Mouse (Mus musculus): ENCODE results near the gene Rassf8. TPM values are rescaled to one million over a fixed set of nuclear protein-coding genes. Genes with fewer than 3 reads are reported as not detected.

The Rassf8 gene
- polyA plus RNA-seq, 1 experiment from 2014 or later = 10.6 TPM

GRCm38 (mm10) chr6:145823588-145824234 lies 77.2 kb downstream of the Rassf8 start:
- Histone ChIP-seq H3K36me3 (peaks cover 29% of the 10 kb centered on the region), H3K27me3 (replicated peaks) (no peaks in the 10 kb centered on the region), H3K4me3 (no peak overlapping the region), H3K4me2 (no peak overlapping the region), H3K4me1 (replicated peaks) (peaks cover 25% of the 10 kb centered on the region), H3K9ac (no peak overlapping the region), H3K27ac (ENCODE audit: poor library complexity, severe bottlenecking) (0 out of 2 replicates have a peak overlapping the region, but pooled peaks have one; percentile 14), H3K9me3 (replicated peaks) (peaks cover 3% of the 10 kb centered on the region)
- WGBS = 40% methylated on average over 5 of the region's 5 CpGs
- ATAC-seq (ENCODE audit: insufficient number of reproducible peaks, low FRiP score) = no peak

- peaks cover 14% of the 10 kb centered on the region for H3K36me3 ChIP-seq
- 89% methylated on average over 4 of the region's 4 CpGs for WGBS
- H3K4me2 ChIP-seq = no peak overlapping the region
- no peak overlapping the region for H3K9ac ChIP-seq
- ATAC-seq (ENCODE audit: insufficient number of reproducible peaks, low FRiP score) = no peak
- H3K27me3 ChIP-seq (replicated peaks) = no peaks in the 10 kb centered on the region
- no peak overlapping the region for H3K4me3 ChIP-seq
- peaks cover 3% of the 10 kb centered on the region for H3K9me3 ChIP-seq (replicated peaks)
- peaks cover 30% of the 10 kb centered on the region for H3K4me1 ChIP-seq (replicated peaks)
- no peak overlapping the region for H3K27ac ChIP-seq (ENCODE audit: poor library complexity, severe bottlenecking)
Measured at GRCm38 (mm10) chr6:145826305-145826704, 79.8 kb downstream of the Rassf8 start.

- Histone ChIP-seq H3K9ac (no peak overlapping the region), H3K4me3 (no peak overlapping the region), H3K27ac (ENCODE audit: poor library complexity, severe bottlenecking) (no peak overlapping the region), H3K9me3 (replicated peaks) (peaks cover 3% of the 10 kb centered on the region), H3K36me3 (peaks cover 10% of the 10 kb centered on the region), H3K4me1 (replicated peaks) (peaks cover 16% of the 10 kb centered on the region), H3K4me2 (no peak overlapping the region), H3K27me3 (replicated peaks) (no peaks in the 10 kb centered on the region)
- WGBS = 76% methylated on average over 16 of the region's 16 CpGs
- ATAC-seq (ENCODE audit: insufficient number of reproducible peaks, low FRiP score) = no peak
Measured at GRCm38 (mm10) chr6:145829062-145829835, 82.7 kb downstream of the Rassf8 start.

- no peaks in the 10 kb centered on the region for H3K27me3 ChIP-seq (replicated peaks)
- no peak for ATAC-seq (ENCODE audit: insufficient number of reproducible peaks, low FRiP score)
- H3K27ac ChIP-seq (ENCODE audit: poor library complexity, severe bottlenecking) = no peak overlapping the region
- H3K9ac ChIP-seq = no peak overlapping the region
- H3K4me2 ChIP-seq = peak overlapping the region; percentile 53; the same call in 1 of the 2 replicates
- H3K9me3 ChIP-seq (replicated peaks) = peaks cover 2% of the 10 kb centered on the region
- peaks cover 6% of the 10 kb centered on the region for H3K36me3 ChIP-seq
- H3K4me1 ChIP-seq (replicated peaks) = peaks cover 20% of the 10 kb centered on the region
- 17% methylated on average over 8 of the region's 8 CpGs for WGBS
- no peak overlapping the region for H3K4me3 ChIP-seq
Measured at GRCm38 (mm10) chr6:145830117-145830516, 83.6 kb downstream of the Rassf8 start.

- H3K27me3 ChIP-seq (replicated peaks) = no peaks in the 10 kb centered on the region
- H3K4me3 ChIP-seq = no peak overlapping the region
- peak overlapping the region; percentile 53 for H3K4me2 ChIP-seq
- peaks cover under 1% of the 10 kb centered on the region for H3K36me3 ChIP-seq
- H3K9me3 ChIP-seq (replicated peaks) = no peaks in the 10 kb centered on the region
- no peak for ATAC-seq (ENCODE audit: insufficient number of reproducible peaks, low FRiP score)
- H3K9ac ChIP-seq = no peak overlapping the region
- no peak overlapping the region for H3K27ac ChIP-seq (ENCODE audit: poor library complexity, severe bottlenecking)
- peaks cover 23% of the 10 kb centered on the region for H3K4me1 ChIP-seq (replicated peaks)
- 27% methylated on average over 9 of the region's 9 CpGs for WGBS
Measured at GRCm38 (mm10) chr6:145830617-145831016, 84.1 kb downstream of the Rassf8 start.

- Histone ChIP-seq H3K27me3 (replicated peaks) (no peaks in the 10 kb centered on the region), H3K9ac (peak overlapping the region; percentile 3; the same call in 1 of the 2 replicates), H3K4me1 (replicated peaks) (peaks cover 27% of the 10 kb centered on the region), H3K4me3 (no peak overlapping the region), H3K27ac (ENCODE audit: poor library complexity, severe bottlenecking) (0 out of 2 replicates have a peak overlapping the region, but pooled peaks have one; percentile 22), H3K36me3 (no peaks in the 10 kb centered on the region), H3K4me2 (no peak overlapping the region), H3K9me3 (replicated peaks) (no peaks in the 10 kb centered on the region)
- no peak for ATAC-seq (ENCODE audit: insufficient number of reproducible peaks, low FRiP score)
- 57% methylated on average over 8 of the region's 8 CpGs for WGBS
Measured at GRCm38 (mm10) chr6:145832927-145833326, 86.4 kb downstream of the Rassf8 start.

- H3K9ac ChIP-seq = no peak overlapping the region
- WGBS = 33% methylated on average over 6 of the region's 6 CpGs
- H3K27me3 ChIP-seq (replicated peaks) = no peaks in the 10 kb centered on the region
- H3K36me3 ChIP-seq = no peaks in the 10 kb centered on the region
- no peak for ATAC-seq (ENCODE audit: insufficient number of reproducible peaks, low FRiP score)
- peaks cover 24% of the 10 kb centered on the region for H3K4me1 ChIP-seq (replicated peaks)
- H3K4me3 ChIP-seq = no peak overlapping the region
- H3K9me3 ChIP-seq (replicated peaks) = 0 out of 2 replicates have a peak, but pooled peaks cover 3% of the 10 kb centered on the region
- no peak overlapping the region for H3K4me2 ChIP-seq
- H3K27ac ChIP-seq (ENCODE audit: poor library complexity, severe bottlenecking) = no peak overlapping the region
Measured at GRCm38 (mm10) chr6:145835359-145835758, 88.8 kb downstream of the Rassf8 start.

- Histone ChIP-seq H3K4me2 (no peak overlapping the region), H3K4me3 (no peak overlapping the region), H3K4me1 (replicated peaks) (peaks cover 11% of the 10 kb centered on the region), H3K9ac (no peak overlapping the region), H3K9me3 (replicated peaks) (no peaks in the 10 kb centered on the region; the same call in 1 of the 2 replicates), H3K27ac (ENCODE audit: poor library complexity, severe bottlenecking) (no peak overlapping the region), H3K36me3 (no peaks in the 10 kb centered on the region), H3K27me3 (replicated peaks) (no peaks in the 10 kb centered on the region)
- whole genome bisulfite sequencing = 51% methylated on average over 5 of the region's 5 CpGs
- ATAC-seq (ENCODE audit: insufficient number of reproducible peaks, low FRiP score) = no peak
Measured at GRCm38 (mm10) chr6:145845611-145846010, 99.1 kb downstream of the Rassf8 start.

GRCm38 (mm10) chr6:145846076-145846475 lies 99.5 kb downstream of the Rassf8 start:
- H3K4me3 ChIP-seq = no peak overlapping the region
- no peak for ATAC-seq (ENCODE audit: insufficient number of reproducible peaks, low FRiP score)
- no peaks in the 10 kb centered on the region; the same call in 1 of the 2 replicates for H3K9me3 ChIP-seq (replicated peaks)
- H3K27ac ChIP-seq (ENCODE audit: poor library complexity, severe bottlenecking) = no peak overlapping the region
- no peak overlapping the region for H3K9ac ChIP-seq
- H3K27me3 ChIP-seq (replicated peaks) = no peaks in the 10 kb centered on the region
- WGBS = 80% methylated on average over 1 of the region's 1 CpGs
- H3K4me1 ChIP-seq (replicated peaks) = peaks cover 16% of the 10 kb centered on the region
- H3K36me3 ChIP-seq = no peaks in the 10 kb centered on the region
- H3K4me2 ChIP-seq = no peak overlapping the region

GRCm38 (mm10) chr6:145846948-145847347 lies 100.4 kb downstream of the Rassf8 start:
- Histone ChIP-seq H3K36me3 (no peaks in the 10 kb centered on the region), H3K9ac (no peak overlapping the region), H3K9me3 (replicated peaks) (no peaks in the 10 kb centered on the region; the same call in 1 of the 2 replicates), H3K4me2 (no peak overlapping the region), H3K27me3 (replicated peaks) (no peaks in the 10 kb centered on the region), H3K4me3 (no peak overlapping the region), H3K27ac (ENCODE audit: poor library complexity, severe bottlenecking) (no peak overlapping the region), H3K4me1 (replicated peaks) (peaks cover 23% of the 10 kb centered on the region)
- no peak for ATAC-seq (ENCODE audit: insufficient number of reproducible peaks, low FRiP score)
- 83% methylated on average over 6 of the region's 6 CpGs for WGBS

GRCm38 (mm10) chr6:145847661-145848060 lies 101.1 kb downstream of the Rassf8 start:
- WGBS = 83% methylated on average over 8 of the region's 8 CpGs
- ATAC-seq (ENCODE audit: insufficient number of reproducible peaks, low FRiP score) = no peak

More at GRCm38 (mm10) chr6:145847661-145848060, 101.1 kb downstream of the Rassf8 start:
- Histone ChIP-seq H3K27ac (ENCODE audit: poor library complexity, severe bottlenecking) (no peak overlapping the region), H3K4me3 (no peak overlapping the region), H3K9ac (no peak overlapping the region), H3K36me3 (no peaks in the 10 kb centered on the region), H3K9me3 (replicated peaks) (no peaks in the 10 kb centered on the region; the same call in 1 of the 2 replicates), H3K4me2 (no peak overlapping the region), H3K27me3 (replicated peaks) (no peaks in the 10 kb centered on the region), H3K4me1 (replicated peaks) (peaks cover 23% of the 10 kb centered on the region)

Data from heart, embryonic 12.5 days (tissue).